Mouse (Mus musculus): ENCODE measurements at regions not wholly inside any gene's neighbourhood (a gene's known extent, or its start where the extent isn't known, plus 50 kb on each side); places are given as distances from the start of the nearest gene placed in this dataset.

GRCm38 (mm10) chr1:33042424-33042823 lies 495.3 kb upstream of the Gm5415 start:
- DNase-seq = peak; percentile 25

DNA sequence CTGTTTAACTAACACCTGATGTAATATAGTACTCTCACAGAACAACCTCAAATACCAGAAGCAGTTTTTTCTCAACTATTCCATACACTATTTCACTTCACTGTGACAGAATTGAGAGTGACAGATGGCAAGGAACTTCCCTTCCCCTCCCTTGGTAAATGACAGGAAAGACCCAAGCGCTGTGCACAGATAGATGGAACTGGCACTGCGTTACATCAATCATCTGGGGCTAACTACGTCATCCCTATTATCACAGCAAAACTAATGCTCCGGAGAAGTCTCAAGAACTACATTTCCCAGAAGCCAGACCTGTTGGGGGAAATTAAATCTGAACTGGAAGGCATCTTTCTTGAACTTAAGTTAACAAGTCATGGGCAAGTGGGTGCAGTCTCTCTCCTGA lies 493.6 kb upstream of the Gm5415 start:
- DNase-seq = no peak

DNA sequence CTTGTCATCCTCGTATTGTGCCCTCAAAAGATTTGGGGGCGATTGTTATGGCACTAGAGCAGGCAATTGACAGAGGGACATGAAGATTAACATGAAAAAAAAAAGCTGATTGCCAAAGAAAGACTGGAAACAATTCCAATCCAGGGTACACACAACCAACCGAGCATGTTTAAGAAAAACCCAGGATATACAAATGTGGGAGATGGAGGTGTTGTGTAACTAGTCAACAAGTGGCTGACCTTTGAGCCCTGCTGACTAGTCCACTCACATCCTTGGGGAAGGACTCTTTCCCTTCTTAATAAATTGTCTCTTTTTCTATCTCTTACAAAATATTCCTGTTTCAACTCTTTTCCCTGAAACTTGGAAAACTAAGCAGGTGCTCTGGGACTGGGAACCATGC lies 484.9 kb upstream of the Gm5415 start:
- no peak for DNase-seq

DNA sequence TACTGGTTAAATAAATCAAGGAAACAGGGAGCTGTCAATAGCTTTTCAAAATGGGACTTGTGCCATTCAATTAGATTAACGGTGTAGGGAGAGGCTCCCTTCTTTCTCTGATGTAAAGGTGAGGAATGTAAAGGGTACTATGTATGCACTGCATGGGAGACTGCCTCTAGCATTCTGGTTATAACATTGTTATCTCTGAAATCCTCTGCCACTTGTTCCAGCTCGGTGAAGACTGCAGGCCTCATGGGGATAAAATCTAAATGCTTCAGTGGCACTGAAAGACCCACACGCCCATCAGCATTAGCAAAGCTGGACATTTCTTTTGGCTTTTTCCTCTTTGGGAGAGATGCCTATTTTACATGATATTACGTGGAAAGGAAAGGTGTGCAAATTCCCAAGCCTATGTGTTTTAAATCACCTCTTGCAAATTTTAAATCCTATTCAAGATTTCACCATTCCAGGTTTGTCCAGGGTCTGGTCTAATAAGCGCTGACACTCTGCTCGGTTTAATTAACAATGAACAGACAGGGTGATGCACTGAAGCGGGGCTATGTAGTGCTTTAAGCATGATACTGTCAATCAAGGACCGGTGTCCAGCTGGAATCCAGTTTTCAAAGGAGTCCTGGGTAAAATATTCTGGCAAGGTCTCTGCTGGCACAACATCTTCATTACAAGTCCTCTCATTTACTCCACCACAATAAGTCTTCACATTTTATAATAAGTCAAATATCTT lies 479.8 kb upstream of the Gm5415 start:
- no peak for DNase-seq

- DNase-seq = no peak
Measured at GRCm38 (mm10) chr1:33025379-33025778, 478.3 kb upstream of the Gm5415 start.

- DNase-seq = no peak
Measured at GRCm38 (mm10) chr1:33022852-33023251, 475.8 kb upstream of the Gm5415 start.

- DNase-seq = no peak
Measured at GRCm38 (mm10) chr1:33003992-33004391, 456.9 kb upstream of the Gm5415 start.

DNA sequence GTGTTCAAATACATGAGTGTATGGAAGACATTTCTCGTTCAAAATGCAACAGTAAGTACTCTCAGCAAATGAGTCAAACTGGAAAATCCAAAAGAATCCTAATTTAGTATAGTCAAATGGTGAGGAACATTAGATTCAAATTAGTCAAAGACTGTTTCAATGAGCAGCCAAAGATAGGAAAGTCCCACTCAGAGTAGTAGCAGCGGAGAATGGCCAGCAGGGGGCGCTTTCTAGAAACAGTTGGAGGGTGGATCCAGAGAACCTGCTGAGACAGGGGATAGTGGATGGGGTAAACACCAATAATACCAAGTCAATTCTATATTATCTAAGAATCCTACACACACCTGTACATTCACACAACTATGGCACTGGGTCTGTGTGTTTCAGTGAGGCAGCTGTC lies 417.9 kb upstream of the Gm5415 start:
- no peak for DNase-seq

- DNase-seq = peak; percentile 55
Measured at GRCm38 (mm10) chr1:32959316-32959715, 412.2 kb upstream of the Gm5415 start.

DNA sequence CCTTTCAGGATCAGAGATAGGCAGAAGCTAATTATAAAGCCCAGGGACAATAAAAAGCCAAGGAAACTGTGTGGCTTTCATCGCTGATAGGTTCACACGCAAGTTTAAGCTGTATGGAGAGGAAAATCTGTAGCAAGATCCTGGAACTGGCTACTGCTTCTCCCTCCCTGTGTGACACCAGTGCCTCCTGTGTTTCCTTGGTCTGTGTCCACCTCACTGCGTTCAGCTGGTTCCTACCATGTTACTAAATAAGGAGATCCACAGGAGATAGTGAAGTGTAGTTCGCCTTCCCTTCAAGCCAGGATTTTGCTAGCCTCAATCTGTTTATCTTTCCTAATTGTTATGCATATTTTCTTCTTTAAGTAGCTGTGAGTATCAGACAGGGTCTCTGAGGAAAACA lies 399.2 kb upstream of the Gm5415 start:
- no peak for DNase-seq

- no peak for DNase-seq
Measured at GRCm38 (mm10) chr1:32930381-32930780, 383.3 kb upstream of the Gm5415 start.

DNA sequence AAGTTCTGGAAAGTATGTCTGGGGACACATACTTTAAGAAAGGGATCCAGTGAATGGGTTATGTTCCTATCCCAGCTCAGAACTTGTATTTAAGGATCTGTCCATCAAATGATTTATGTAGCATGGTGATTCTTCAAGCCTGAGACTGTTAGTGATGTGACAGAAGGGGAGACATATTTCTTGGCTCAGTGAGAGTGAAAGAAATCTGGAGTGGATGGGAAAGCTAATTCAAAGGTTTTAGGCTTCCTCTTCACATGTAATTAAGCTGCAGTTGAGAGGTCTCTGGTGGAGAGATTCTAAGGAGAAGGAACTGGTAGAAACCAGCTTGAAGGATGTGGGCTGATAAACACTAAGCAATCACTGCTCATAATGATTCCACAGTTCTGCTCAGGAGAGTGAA lies 355.3 kb upstream of the Gm5415 start:
- DNase-seq = peak; percentile 13

- DNase-seq = no peak
Measured at GRCm38 (mm10) chr1:32887728-32888127, 340.6 kb upstream of the Gm5415 start.

GRCm38 (mm10) chr1:32872920-32873319 lies 325.8 kb upstream of the Gm5415 start:
- peak; percentile 10 for DNase-seq

- no peak for DNase-seq
Measured at GRCm38 (mm10) chr1:32866111-32866510, 319.0 kb upstream of the Gm5415 start.

DNA sequence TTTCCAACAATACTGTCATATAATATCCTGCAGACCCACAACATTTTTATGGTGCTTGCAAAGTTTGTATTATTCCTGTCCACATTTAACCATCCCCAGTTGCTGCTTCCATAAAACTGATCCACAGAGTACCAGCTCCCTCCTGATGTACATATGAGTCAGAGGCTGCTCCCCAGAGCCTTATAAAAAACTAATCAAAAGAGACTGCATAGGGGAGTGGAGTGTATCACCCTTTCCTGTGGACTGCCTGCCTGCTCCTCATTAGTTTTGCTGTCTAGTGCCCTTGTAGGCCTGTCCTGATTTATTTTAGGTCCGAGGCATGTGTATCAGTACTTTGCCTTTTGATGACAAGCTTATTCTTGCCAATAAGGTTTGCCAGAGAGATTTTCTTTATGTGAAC lies 310.9 kb upstream of the Gm5415 start:
- DNase-seq = no peak

All from layer of hippocampus, adult 9-11 months (tissue).